Mouse (Mus musculus) olfactory bulb, adult 2 months (tissue): ENCODE results near the gene Pomc.

Experiments used
- CTCF ChIP-seq: fragments of 200-500 bp; IDR thresholded peaks from 2 replicates; pipeline ENCODE4 v1.5.1; 2012; ENCODE audit warnings: low read depth, mild to moderate bottlenecking, low read length, moderate library complexity; ENCODE audit not compliant: insufficient read depth
- POLR2A ChIP-seq: fragments of 200-500 bp; IDR thresholded peaks from 2 replicates; pipeline ENCODE4 v1.6.1; 2012; ENCODE audit warnings: mild to moderate bottlenecking, low read depth, low read length, moderate library complexity; ENCODE audit not compliant: insufficient read depth

DNA sequence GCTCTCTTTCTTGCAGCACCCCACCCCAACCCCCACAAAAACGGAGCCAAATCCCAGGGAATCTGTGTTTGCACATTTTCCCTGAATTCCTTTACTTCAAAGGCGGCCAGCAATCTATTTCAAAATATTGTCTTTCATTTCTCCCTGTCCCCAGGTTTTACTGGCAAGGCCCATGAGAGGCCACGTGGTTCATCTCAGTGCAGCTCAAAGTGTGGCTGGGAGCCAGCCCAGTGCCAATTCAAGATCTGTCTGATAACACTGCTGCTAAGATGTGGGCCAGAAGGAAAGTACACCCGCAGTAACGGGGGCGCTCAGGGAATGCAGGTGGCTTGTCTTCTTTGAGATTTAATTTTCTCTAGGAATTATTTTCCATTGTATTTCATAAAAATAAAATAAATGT, 27.5 kb downstream of the Pomc start:
- TF ChIP-seq POLR2A (no peak), CTCF (no peak)
